Mouse (Mus musculus) 416B (cell line): Measurements from ENCODE around the gene Rps6kb2.

ENCODE experiments used
- DNase-seq: peaks from one replicate; pipeline ENCODE4 v3.0.0; 2011; ENCODE audit warnings: low read depth

The Rps6kb2 gene

GRCm38 (mm10) chr19:4155223-4156072 lies 7.7 kb downstream of the Rps6kb2 start:
- no peak for DNase-seq

- DNase-seq, result no peak
These were observed 8.5 kb downstream of the Rps6kb2 start for GRCm38 (mm10) chr19:4154437-4155222.

- no peak for DNase-seq
These were observed 9.9 kb downstream of the Rps6kb2 start, which contains the start of gene Ptprcap for GRCm38 (mm10) chr19:4153232-4153654. Ptprcap (plus strand) TSS chr19:4153604.

- no peak for DNase-seq
These were observed 10.5 kb downstream of the Rps6kb2 start for GRCm38 (mm10) chr19:4152445-4153231.

GRCm38 (mm10) chr19:4151898-4152297 lies 11.3 kb downstream of the Rps6kb2 start:
- DNase-seq, result no peak

- DNase-seq, result no peak
These were observed 11.7 kb downstream of the Rps6kb2 start for GRCm38 (mm10) chr19:4151488-4151860.

- DNase-seq, result no peak
These were observed 12.3 kb downstream of the Rps6kb2 start for GRCm38 (mm10) chr19:4150567-4151487.

DNA sequence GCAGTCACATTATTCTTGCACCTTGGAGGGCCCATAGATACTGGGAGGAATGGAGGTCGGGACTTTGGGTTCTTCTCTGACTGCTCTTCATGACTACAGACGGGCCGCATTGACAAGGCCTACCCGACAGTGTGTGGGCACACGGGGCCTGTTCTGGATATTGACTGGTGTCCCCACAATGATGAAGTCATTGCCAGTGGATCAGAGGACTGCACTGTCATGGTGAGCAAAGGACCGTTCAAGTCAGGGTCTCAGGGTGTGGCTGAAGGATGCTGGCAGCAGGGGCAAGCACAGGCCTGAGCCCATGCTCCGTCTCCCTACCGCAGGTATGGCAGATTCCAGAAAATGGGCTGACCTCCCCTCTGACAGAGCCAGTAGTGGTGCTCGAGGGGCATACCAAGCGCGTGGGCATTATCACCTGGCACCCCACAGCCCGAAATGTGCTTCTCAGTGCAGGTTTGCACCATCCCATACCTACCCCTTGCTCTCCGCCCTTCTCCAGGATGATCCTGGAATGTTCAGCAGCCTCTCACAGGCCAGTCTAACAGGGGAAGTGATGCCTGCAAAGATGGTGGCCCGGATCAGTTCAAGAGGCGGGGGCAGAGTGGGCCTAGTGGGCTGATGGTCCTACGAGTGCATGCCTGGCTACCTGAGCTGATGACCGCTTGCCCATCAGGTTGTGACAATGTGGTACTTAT lies 13.2 kb downstream of the Rps6kb2 start:
- DNase-seq, result no peak

GRCm38 (mm10) chr19:4149283-4149682 lies 13.9 kb downstream of the Rps6kb2 start:
- DNase-seq, result no peak

DNA sequence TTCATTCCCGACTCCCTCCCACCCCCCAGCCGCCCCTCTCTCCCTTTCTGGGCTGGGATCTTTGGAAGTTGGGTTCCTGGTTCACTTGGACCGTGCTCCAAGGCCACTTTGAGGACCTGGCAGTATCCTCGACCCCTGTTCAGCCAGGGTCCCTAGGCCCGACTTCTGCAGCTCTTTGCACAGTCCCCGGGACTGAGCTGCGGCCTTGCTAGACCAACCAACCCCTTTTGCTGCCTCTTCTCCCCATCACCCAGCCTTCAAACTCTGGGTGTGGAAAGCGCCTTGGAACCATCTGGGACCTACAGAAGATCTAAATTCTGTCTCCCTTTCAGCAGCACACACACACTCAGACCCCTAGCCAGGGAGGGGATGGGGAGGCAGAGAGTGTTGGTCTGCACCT lies 14.3 kb downstream of the Rps6kb2 start:
- DNase-seq, result peak; percentile 37

DNA sequence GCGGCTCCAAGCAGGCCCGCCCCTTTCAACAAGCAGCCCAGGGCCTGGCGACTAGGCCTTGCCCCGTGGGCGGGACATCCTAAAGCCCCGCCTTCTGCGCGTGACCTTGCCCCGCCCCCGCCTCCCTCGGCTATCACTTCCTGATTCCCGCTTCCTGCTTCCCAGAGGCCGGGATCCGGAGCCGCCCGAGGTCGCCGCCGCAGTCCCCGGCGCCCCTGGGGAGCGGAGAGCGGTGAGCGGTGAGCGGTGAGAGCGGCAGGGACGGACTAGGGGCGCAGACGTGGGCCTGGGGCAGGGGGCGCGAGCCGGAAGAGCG lies 14.7 kb downstream of the Rps6kb2 start, which contains the start of gene Coro1b:
TSS of gene Coro1b (plus strand) at position 129 of the 316 bp plus-strand sequence.
- DNase-seq, result peak; percentile 92

DNA sequence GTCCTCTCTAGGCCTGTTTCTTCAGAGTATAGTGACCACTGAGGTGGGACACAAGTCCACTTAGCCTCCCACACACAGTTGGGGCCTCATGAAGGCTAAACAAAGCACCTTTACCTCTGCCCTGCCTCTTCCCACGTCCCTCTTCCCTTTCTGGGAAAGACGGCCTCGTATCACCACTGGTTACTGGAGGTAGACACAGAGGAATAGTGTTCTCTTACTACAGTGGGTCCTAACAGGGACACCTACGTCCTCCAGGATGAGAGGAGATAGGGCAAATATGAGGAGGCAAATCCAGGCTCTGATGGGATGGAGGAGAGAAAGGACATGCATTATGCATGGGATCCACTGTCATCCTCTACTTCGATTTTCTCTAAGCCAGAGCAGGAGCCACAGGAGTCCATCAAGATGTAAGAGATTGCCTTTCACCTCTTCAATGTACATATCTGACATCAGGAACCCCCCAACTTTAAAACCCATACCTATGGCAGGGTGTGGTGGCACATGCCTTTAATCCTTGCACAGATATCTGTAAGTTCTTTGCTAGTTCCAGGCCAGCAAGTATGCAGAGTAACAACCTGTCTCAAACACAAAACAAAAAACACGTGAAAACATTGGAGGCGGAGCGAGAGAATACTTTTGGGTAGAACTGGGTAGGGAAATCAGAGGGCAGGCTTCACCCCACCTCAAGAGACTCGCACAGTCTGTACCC lies 15.2 kb downstream of the Rps6kb2 start:
- no peak for DNase-seq

DNA sequence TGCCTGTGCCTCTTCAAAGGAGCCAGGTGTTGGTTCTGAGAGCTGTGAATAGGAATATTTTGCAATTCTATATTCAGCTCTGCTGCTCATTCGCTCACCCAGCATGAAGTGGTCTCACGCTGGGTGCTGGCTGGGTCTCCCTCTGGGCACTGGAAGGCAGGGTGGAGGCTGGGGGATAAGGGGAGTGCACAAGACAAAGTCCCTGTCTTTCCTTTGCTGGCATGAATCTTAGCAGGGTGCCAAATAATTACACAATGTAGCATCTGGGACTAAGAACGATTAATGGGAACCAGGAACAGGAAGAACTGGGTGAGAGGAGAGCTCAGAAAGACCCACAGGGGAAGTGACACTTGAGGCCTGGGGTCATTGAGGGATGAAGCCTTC lies 16.1 kb downstream of the Rps6kb2 start:
- DNase-seq, result no peak

GRCm38 (mm10) chr19:4146366-4147021 lies 16.7 kb downstream of the Rps6kb2 start:
- DNase-seq, result no peak

GRCm38 (mm10) chr19:4145936-4146335 lies 17.2 kb downstream of the Rps6kb2 start:
- DNase-seq, result no peak

GRCm38 (mm10) chr19:4144550-4145498 lies 18.3 kb downstream of the Rps6kb2 start:
- DNase-seq, result no peak

DNA sequence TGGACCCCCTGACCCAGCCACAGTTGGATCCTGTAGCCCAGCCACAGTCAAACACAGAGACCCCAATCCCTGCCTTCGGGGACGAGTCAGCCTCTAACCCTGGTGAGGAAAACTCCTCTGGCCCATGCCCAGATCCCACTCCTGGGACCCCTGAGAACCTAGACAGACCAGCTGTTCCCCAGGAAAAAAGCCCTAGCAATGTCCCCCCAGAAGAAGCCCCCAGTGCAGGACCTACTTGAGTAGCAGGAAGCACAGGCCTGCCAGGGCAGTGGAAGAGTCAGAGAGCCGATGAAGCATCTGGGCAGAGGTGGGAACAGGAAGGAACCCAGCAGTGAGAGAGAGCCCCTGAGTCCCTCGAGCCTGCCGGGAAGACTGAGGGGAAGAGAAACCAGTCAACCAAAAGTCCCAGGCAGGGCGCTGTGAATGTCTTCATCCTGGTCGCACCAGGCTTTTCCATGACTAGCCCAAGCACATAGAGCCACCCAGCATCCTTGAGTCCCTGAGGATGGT lies 19.3 kb downstream of the Rps6kb2 start, which contains the start of gene Cabp4:
TSS of gene Cabp4 (minus strand) at position 275 of the 510 bp plus-strand sequence.
- DNase-seq, result no peak
